Mouse (Mus musculus): ENCODE measurements around the gene Rab5c. TPM values are rescaled to one million over a fixed set of nuclear protein-coding genes. Genes with fewer than 3 reads are reported as not detected.

Gene Rab5c
- polyA plus RNA-seq, 1 experiment from 2014 or later: 39.4 TPM

- DNase-seq (ENCODE audit: low spot score) (no peak), ATAC-seq (replicated peaks; ENCODE audit: low FRiP score) (no peak)
- no peak overlapping the region for H3K27ac ChIP-seq (ENCODE audit: low read depth, low read length)
- no peak overlapping the region for H3K9ac ChIP-seq (ENCODE audit: low read length)
- no peak overlapping the region for H3K4me3 ChIP-seq (ENCODE audit: low read depth, low read length)
- H3K4me2 ChIP-seq (ENCODE audit: low read depth, low read length, severe bottlenecking): no peak overlapping the region
- H3K4me1 ChIP-seq (replicated peaks; ENCODE audit: control insufficient read depth, insufficient read depth, low read length): no peaks in the 10 kb centered on the region
- H3K9me3 ChIP-seq (ENCODE audit: control insufficient read depth, low read length): no peaks in the 10 kb centered on the region
- no peaks in the 10 kb centered on the region for H3K27me3 ChIP-seq (ENCODE audit: control insufficient read depth, insufficient read depth, low read length)
- H3K36me3 ChIP-seq (ENCODE audit: control insufficient read depth, insufficient read depth, low read length): no peaks in the 10 kb centered on the region
- whole genome bisulfite sequencing: 90% methylated on average over 10 of the region's 10 CpGs
Observed at GRCm38 (mm10) chr11:100746546-100746945, 8.5 kb upstream of the Rab5c start.

- H3K4me3 ChIP-seq (ENCODE audit: low read depth, low read length): no peak overlapping the region
- no peaks in the 10 kb centered on the region for H3K4me1 ChIP-seq (replicated peaks; ENCODE audit: control insufficient read depth, insufficient read depth, low read length)
- H3K36me3 ChIP-seq (ENCODE audit: control insufficient read depth, insufficient read depth, low read length): no peaks in the 10 kb centered on the region
- H3K4me2 ChIP-seq (ENCODE audit: low read depth, low read length, severe bottlenecking): no peak overlapping the region
- DNase-seq (ENCODE audit: low spot score): peak; percentile 70
- WGBS: 14% methylated on average over 6 of the region's 6 CpGs
- no peak overlapping the region for H3K9ac ChIP-seq (ENCODE audit: low read length)
- no peak overlapping the region for H3K27ac ChIP-seq (ENCODE audit: low read depth, low read length)
- H3K27me3 ChIP-seq (ENCODE audit: control insufficient read depth, insufficient read depth, low read length): no peaks in the 10 kb centered on the region
- ATAC-seq (replicated peaks; ENCODE audit: low FRiP score): no peak
- H3K9me3 ChIP-seq (ENCODE audit: control insufficient read depth, low read length): no peaks in the 10 kb centered on the region
Observed at GRCm38 (mm10) chr11:100745085-100745484, 7.1 kb upstream of the Rab5c start.

GRCm38 (mm10) chr11:100741348-100741747 lies 3.3 kb upstream of the Rab5c start:
- H3K27me3 ChIP-seq (ENCODE audit: control insufficient read depth, insufficient read depth, low read length): no peaks in the 10 kb centered on the region
- no peaks in the 10 kb centered on the region; the same call in 1 of the 2 replicates for H3K4me1 ChIP-seq (replicated peaks; ENCODE audit: control insufficient read depth, insufficient read depth, low read length)
- no peaks in the 10 kb centered on the region for H3K36me3 ChIP-seq (ENCODE audit: control insufficient read depth, insufficient read depth, low read length)
- no peak for ATAC-seq (replicated peaks; ENCODE audit: low FRiP score)
- H3K4me2 ChIP-seq (ENCODE audit: low read depth, low read length, severe bottlenecking): no peak overlapping the region
- no peak for DNase-seq (ENCODE audit: low spot score)
- no peak overlapping the region for H3K9ac ChIP-seq (ENCODE audit: low read length)
- 76% methylated on average over 6 of the region's 6 CpGs for WGBS
- H3K27ac ChIP-seq (ENCODE audit: low read depth, low read length): no peak overlapping the region
- no peaks in the 10 kb centered on the region for H3K9me3 ChIP-seq (ENCODE audit: control insufficient read depth, low read length)
- no peak overlapping the region for H3K4me3 ChIP-seq (ENCODE audit: low read depth, low read length)

GRCm38 (mm10) chr11:100738749-100739148 lies 734 bp upstream of the Rab5c start:
- DNase-seq (ENCODE audit: low spot score) (no peak), ATAC-seq (replicated peaks; ENCODE audit: low FRiP score) (no peak)
- Histone ChIP-seq H3K27ac (ENCODE audit: low read depth, low read length) (no peak overlapping the region), H3K4me2 (ENCODE audit: low read depth, low read length, severe bottlenecking) (peak overlapping the region; percentile 51), H3K27me3 (ENCODE audit: control insufficient read depth, insufficient read depth, low read length) (no peaks in the 10 kb centered on the region), H3K4me3 (ENCODE audit: low read depth, low read length) (peak overlapping the region; percentile 98), H3K36me3 (ENCODE audit: control insufficient read depth, insufficient read depth, low read length) (no peaks in the 10 kb centered on the region), H3K4me1 (replicated peaks; ENCODE audit: control insufficient read depth, insufficient read depth, low read length) (no peaks in the 10 kb centered on the region; the same call in 1 of the 2 replicates), H3K9me3 (ENCODE audit: control insufficient read depth, low read length) (no peaks in the 10 kb centered on the region), H3K9ac (ENCODE audit: low read length) (peak overlapping the region; percentile 84; the same call in 1 of the 2 replicates)
- 22% methylated on average over 5 of the region's 5 CpGs for WGBS

GRCm38 (mm10) chr11:100737105-100737733 lies 796 bp downstream of the Rab5c start:
- Histone ChIP-seq H3K27me3 (ENCODE audit: control insufficient read depth, insufficient read depth, low read length) (no peaks in the 10 kb centered on the region), H3K4me1 (replicated peaks; ENCODE audit: control insufficient read depth, insufficient read depth, low read length) (no peaks in the 10 kb centered on the region; the same call in 1 of the 2 replicates), H3K9me3 (ENCODE audit: control insufficient read depth, low read length) (no peaks in the 10 kb centered on the region), H3K9ac (ENCODE audit: low read length) (peak overlapping the region; percentile 84), H3K27ac (ENCODE audit: low read depth, low read length) (no peak overlapping the region), H3K4me3 (ENCODE audit: low read depth, low read length) (peak overlapping the region; percentile 98), H3K4me2 (ENCODE audit: low read depth, low read length, severe bottlenecking) (peak overlapping the region; percentile 90), H3K36me3 (ENCODE audit: control insufficient read depth, insufficient read depth, low read length) (no peaks in the 10 kb centered on the region)
- no peak for DNase-seq (ENCODE audit: low spot score)
- ATAC-seq (replicated peaks; ENCODE audit: low FRiP score): no peak
- 3% methylated on average over 13 of the region's 13 CpGs for WGBS

- H3K36me3 ChIP-seq (ENCODE audit: control insufficient read depth, insufficient read depth, low read length): no peaks in the 10 kb centered on the region
- 89% methylated on average over 4 of the region's 4 CpGs for WGBS
- no peak for ATAC-seq (replicated peaks; ENCODE audit: low FRiP score)
- no peak overlapping the region for H3K4me3 ChIP-seq (ENCODE audit: low read depth, low read length)
- H3K4me2 ChIP-seq (ENCODE audit: low read depth, low read length, severe bottlenecking): peak overlapping the region; percentile 90; the same call in 1 of the 2 replicates
- no peaks in the 10 kb centered on the region for H3K27me3 ChIP-seq (ENCODE audit: control insufficient read depth, insufficient read depth, low read length)
- no peaks in the 10 kb centered on the region; the same call in 1 of the 2 replicates for H3K4me1 ChIP-seq (replicated peaks; ENCODE audit: control insufficient read depth, insufficient read depth, low read length)
- no peak overlapping the region for H3K27ac ChIP-seq (ENCODE audit: low read depth, low read length)
- no peaks in the 10 kb centered on the region for H3K9me3 ChIP-seq (ENCODE audit: control insufficient read depth, low read length)
- no peak overlapping the region; the same call in 1 of the 2 replicates for H3K9ac ChIP-seq (ENCODE audit: low read length)
- DNase-seq (ENCODE audit: low spot score): no peak
Observed at GRCm38 (mm10) chr11:100736746-100737080, 1.3 kb downstream of the Rab5c start.

- 84% methylated on average over 14 of the region's 14 CpGs for WGBS
- no peak for DNase-seq (ENCODE audit: low spot score)
- Histone ChIP-seq H3K27ac (ENCODE audit: low read depth, low read length) (no peak overlapping the region), H3K4me2 (ENCODE audit: low read depth, low read length, severe bottlenecking) (no peak overlapping the region), H3K27me3 (ENCODE audit: control insufficient read depth, insufficient read depth, low read length) (no peaks in the 10 kb centered on the region), H3K9ac (ENCODE audit: low read length) (no peak overlapping the region), H3K4me3 (ENCODE audit: low read depth, low read length) (no peak overlapping the region), H3K9me3 (ENCODE audit: control insufficient read depth, low read length) (no peaks in the 10 kb centered on the region), H3K4me1 (replicated peaks; ENCODE audit: control insufficient read depth, insufficient read depth, low read length) (no peaks in the 10 kb centered on the region; the same call in 1 of the 2 replicates), H3K36me3 (ENCODE audit: control insufficient read depth, insufficient read depth, low read length) (no peaks in the 10 kb centered on the region)
- no peak for ATAC-seq (replicated peaks; ENCODE audit: low FRiP score)
Observed at GRCm38 (mm10) chr11:100735954-100736745, 1.9 kb downstream of the Rab5c start.

GRCm38 (mm10) chr11:100735134-100735865 lies 2.7 kb downstream of the Rab5c start:
- 92% methylated on average over 9 of the region's 9 CpGs for WGBS
- Histone ChIP-seq H3K4me2 (ENCODE audit: low read depth, low read length, severe bottlenecking) (no peak overlapping the region), H3K27me3 (ENCODE audit: control insufficient read depth, insufficient read depth, low read length) (no peaks in the 10 kb centered on the region), H3K27ac (ENCODE audit: low read depth, low read length) (no peak overlapping the region), H3K4me1 (replicated peaks; ENCODE audit: control insufficient read depth, insufficient read depth, low read length) (no peaks in the 10 kb centered on the region; the same call in 1 of the 2 replicates), H3K9ac (ENCODE audit: low read length) (no peak overlapping the region), H3K4me3 (ENCODE audit: low read depth, low read length) (no peak overlapping the region), H3K9me3 (ENCODE audit: control insufficient read depth, low read length) (no peaks in the 10 kb centered on the region), H3K36me3 (ENCODE audit: control insufficient read depth, insufficient read depth, low read length) (no peaks in the 10 kb centered on the region)
- ATAC-seq (replicated peaks; ENCODE audit: low FRiP score) (no peak), DNase-seq (ENCODE audit: low spot score) (no peak)

Data from forebrain, embryonic 11.5 days (tissue).